Mouse (Mus musculus) liver, embryonic 14.5 days (tissue): ENCODE measurements around the gene Rad51b.

Experiments
- CTCF ChIP-seq: IDR thresholded peaks from 2 replicates; pipeline ENCODE4 v1.5.1; 2016; ENCODE audit warnings: antibody characterized with exemption, low read depth, control low read depth
- EP300 ChIP-seq: IDR thresholded peaks from 2 replicates; pipeline ENCODE4 v1.6.1; 2016; ENCODE audit warnings: antibody characterized with exemption, low read depth

DNA sequence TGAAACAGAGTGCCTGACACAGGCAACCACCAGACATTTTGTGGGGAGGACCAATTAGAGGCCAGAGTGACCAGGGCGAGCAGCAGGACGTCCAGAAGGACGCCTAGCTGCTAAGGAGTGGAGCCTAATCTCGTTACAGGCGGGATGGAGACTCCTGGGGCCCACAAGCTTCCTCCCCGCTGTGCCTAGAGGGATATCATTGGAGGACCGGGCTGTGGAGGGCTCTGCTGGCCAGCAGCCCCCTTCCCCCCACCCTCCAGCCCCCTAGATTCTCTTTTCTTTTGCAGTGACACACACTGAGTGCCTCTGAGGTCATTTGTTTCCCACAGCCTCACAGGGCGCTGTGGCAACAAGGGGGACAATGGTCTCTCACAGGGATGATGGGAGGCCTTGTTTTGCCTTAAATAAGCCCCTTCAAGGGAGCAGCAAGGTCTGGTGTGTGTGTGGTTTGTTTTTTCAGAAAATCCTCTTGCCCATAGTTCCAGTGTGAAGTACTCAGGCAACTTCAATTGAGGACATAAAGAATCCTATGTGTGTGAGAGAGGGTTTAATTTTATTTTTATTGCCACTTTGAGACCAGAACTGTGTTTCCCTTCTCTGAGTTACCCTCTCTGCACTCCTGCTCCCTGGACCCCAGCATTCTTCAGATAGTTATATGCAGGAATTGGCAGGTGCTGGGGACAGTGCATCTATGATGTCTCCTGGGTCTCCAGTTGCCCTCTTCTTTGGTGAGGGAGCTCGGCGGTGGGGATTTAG is 422.2 kb downstream of the Rad51b start:
- no peak for TF ChIP-seq CTCF
- no peak for TF ChIP-seq EP300
